Mouse (Mus musculus) liver, embryonic 15.5 days (tissue): Measurements from ENCODE around the gene Uck2. TPM values are rescaled to one million over a fixed set of nuclear protein-coding genes. Genes with fewer than 3 reads are reported as not detected.

Experiments
- ATAC-seq: fragments of 200-750 bp; cut with Nextera tagmentation; 2 replicates; pipeline ENCODE4 v1.8.0; 2017; ENCODE audit warnings: moderate number of reproducible peaks, mild to moderate bottlenecking, moderate library complexity; ENCODE audit not compliant: insufficient read depth
- H3K27ac ChIP-seq: fragments of 300-500 bp; sonication (generic); replicated peaks from 2 replicates; pipeline ENCODE4 v1.5.1; 2015; ENCODE audit warnings: mild to moderate bottlenecking, inconsistent platforms
- H3K27me3 ChIP-seq: fragments of 300-500 bp; sonication (generic); 2 replicates; pipeline ENCODE4 v1.6.1; 2015; ENCODE audit warnings: mild to moderate bottlenecking, inconsistent platforms
- H3K36me3 ChIP-seq: fragments of 300-500 bp; sonication (generic); replicated peaks from 2 replicates; pipeline ENCODE4 v1.6.1; 2015; ENCODE audit warnings: moderate library complexity, mild to moderate bottlenecking, inconsistent platforms
- H3K4me1 ChIP-seq: fragments of 300-500 bp; sonication (generic); replicated peaks from 2 replicates; pipeline ENCODE4 v1.6.1; 2015; ENCODE audit warnings: inconsistent platforms
- H3K4me2 ChIP-seq: fragments of 300-500 bp; sonication (generic); 2 replicates; pipeline ENCODE4 v1.6.1; 2015; ENCODE audit warnings: moderate library complexity, mild to moderate bottlenecking, inconsistent platforms
- H3K4me3 ChIP-seq: fragments of 300-500 bp; sonication (generic); replicated peaks from 2 replicates; pipeline ENCODE4 v1.5.1; 2015; ENCODE audit warnings: mild to moderate bottlenecking, inconsistent platforms
- H3K9ac ChIP-seq: fragments of 300-500 bp; sonication (generic); 2 replicates; pipeline ENCODE4 v1.6.1; 2015; ENCODE audit warnings: moderate library complexity, mild to moderate bottlenecking, inconsistent platforms
- H3K9me3 ChIP-seq: fragments of 300-500 bp; sonication (generic); replicated peaks from 2 replicates; pipeline ENCODE4 v1.6.1; 2016; ENCODE audit warnings: inconsistent platforms
- WGBS: fragments of 180-500 bp; shearing (Covaris S2); methylation state at CpG from one replicate; pipeline ENCODE4 v1.1.7; 2015; ENCODE audit warnings: mixed read lengths; ENCODE audit not compliant: insufficient replicate concordance; 5-methylcytosine and 5-hydroxymethylcytosine counted together
- polyA plus RNA-seq: library from polyadenylated mRNA; unstranded; fragments of >200 nt; fragmentation: Nextera tagmentation; extraction: Ambion mirVana; gene quantifications from 2 replicates; pipeline ENCODE4 v1.2.1, GENCODE M21; 2015

Gene Uck2
- polyA plus RNA-seq, 1 experiment from 2014 or later = 36.0 TPM

- Histone ChIP-seq H3K27ac (peak overlapping the region; percentile 83), H3K9ac (0 out of 2 replicates have a peak overlapping the region, but pooled peaks have one; percentile 18), H3K4me3 (0 out of 2 replicates have a peak overlapping the region, but pooled peaks have one; percentile 10), H3K4me2 (peak overlapping the region; percentile 60), H3K9me3 (no peaks in the 10 kb centered on the region), H3K27me3 (no peaks in the 10 kb centered on the region), H3K4me1 (peaks cover 81% of the 10 kb centered on the region), H3K36me3 (no peaks in the 10 kb centered on the region)
- 29% methylated on average over 19 of the region's 19 CpGs for WGBS
- peak; percentile 26; the same call in 1 of the 2 replicates for ATAC-seq
Measured at GRCm38 (mm10) chr1:167270342-167271111, 14.6 kb downstream of the Uck2 start.

- no peak overlapping the region for H3K9ac ChIP-seq
- peak overlapping the region; percentile 83 for H3K27ac ChIP-seq
- no peaks in the 10 kb centered on the region for H3K9me3 ChIP-seq
- WGBS = 35% methylated on average over 6 of the region's 6 CpGs
- H3K4me2 ChIP-seq = peak overlapping the region; percentile 60
- no peak overlapping the region for H3K4me3 ChIP-seq
- H3K36me3 ChIP-seq = no peaks in the 10 kb centered on the region
- peaks cover 84% of the 10 kb centered on the region for H3K4me1 ChIP-seq
- no peaks in the 10 kb centered on the region for H3K27me3 ChIP-seq
- no peak for ATAC-seq
Measured at GRCm38 (mm10) chr1:167269856-167270270, 15.3 kb downstream of the Uck2 start.

- 13% methylated on average over 14 of the region's 14 CpGs for WGBS
Measured at GRCm38 (mm10) chr1:167269350-167269811, 15.7 kb downstream of the Uck2 start.

GRCm38 (mm10) chr1:167268360-167269063 lies 16.6 kb downstream of the Uck2 start:
- Histone ChIP-seq H3K4me3 (no peak overlapping the region), H3K4me2 (peak overlapping the region; percentile 60), H3K36me3 (no peaks in the 10 kb centered on the region), H3K9ac (no peak overlapping the region), H3K9me3 (no peaks in the 10 kb centered on the region), H3K27ac (peak overlapping the region; percentile 83), H3K4me1 (peaks cover 77% of the 10 kb centered on the region), H3K27me3 (no peaks in the 10 kb centered on the region)
- no peak for ATAC-seq
- WGBS = 47% methylated on average over 9 of the region's 9 CpGs

More at GRCm38 (mm10) chr1:167269350-167269811, 15.7 kb downstream of the Uck2 start:
- Histone ChIP-seq H3K9me3 (no peaks in the 10 kb centered on the region), H3K4me3 (no peak overlapping the region), H3K4me2 (peak overlapping the region; percentile 60), H3K27ac (peak overlapping the region; percentile 83), H3K36me3 (no peaks in the 10 kb centered on the region), H3K9ac (no peak overlapping the region), H3K27me3 (no peaks in the 10 kb centered on the region), H3K4me1 (peaks cover 84% of the 10 kb centered on the region)
- ATAC-seq = no peak

GRCm38 (mm10) chr1:167266720-167267119 lies 18.4 kb downstream of the Uck2 start:
- Histone ChIP-seq H3K9ac (no peak overlapping the region), H3K36me3 (no peaks in the 10 kb centered on the region), H3K4me2 (no peak overlapping the region), H3K4me1 (peaks cover 66% of the 10 kb centered on the region), H3K27ac (no peak overlapping the region), H3K27me3 (no peaks in the 10 kb centered on the region), H3K9me3 (no peaks in the 10 kb centered on the region), H3K4me3 (no peak overlapping the region)
- ATAC-seq = no peak
- 45% methylated on average over 3 of the region's 3 CpGs for WGBS

- Histone ChIP-seq H3K4me2 (no peak overlapping the region), H3K36me3 (no peaks in the 10 kb centered on the region), H3K27me3 (no peaks in the 10 kb centered on the region), H3K4me3 (no peak overlapping the region), H3K9ac (no peak overlapping the region), H3K4me1 (peaks cover 53% of the 10 kb centered on the region), H3K9me3 (no peaks in the 10 kb centered on the region), H3K27ac (no peak overlapping the region)
- WGBS = 65% methylated on average over 4 of the region's 4 CpGs
- ATAC-seq = no peak
Measured at GRCm38 (mm10) chr1:167265366-167265765, 19.8 kb downstream of the Uck2 start.

- Histone ChIP-seq H3K9ac (no peak overlapping the region), H3K27ac (no peak overlapping the region), H3K36me3 (no peaks in the 10 kb centered on the region), H3K4me1 (peaks cover 37% of the 10 kb centered on the region), H3K4me3 (no peak overlapping the region), H3K9me3 (no peaks in the 10 kb centered on the region), H3K4me2 (no peak overlapping the region), H3K27me3 (no peaks in the 10 kb centered on the region)
- WGBS = 62% methylated on average over 10 of the region's 10 CpGs
- ATAC-seq = no peak
Measured at GRCm38 (mm10) chr1:167262489-167263041, 22.6 kb downstream of the Uck2 start.

- H3K4me3 ChIP-seq = no peak overlapping the region
- H3K9ac ChIP-seq = no peak overlapping the region
- H3K27ac ChIP-seq = no peak overlapping the region
- H3K4me1 ChIP-seq = peaks cover 37% of the 10 kb centered on the region
- H3K9me3 ChIP-seq = no peaks in the 10 kb centered on the region
- H3K4me2 ChIP-seq = no peak overlapping the region
- no peaks in the 10 kb centered on the region for H3K27me3 ChIP-seq
- WGBS = 78% methylated on average over 11 of the region's 11 CpGs
- H3K36me3 ChIP-seq = no peaks in the 10 kb centered on the region
- no peak for ATAC-seq
Measured at GRCm38 (mm10) chr1:167261750-167262149, 23.4 kb downstream of the Uck2 start.

- ATAC-seq = no peak
- Histone ChIP-seq H3K9ac (no peak overlapping the region), H3K36me3 (no peaks in the 10 kb centered on the region), H3K4me2 (no peak overlapping the region), H3K27ac (no peak overlapping the region), H3K4me1 (peaks cover 43% of the 10 kb centered on the region), H3K4me3 (no peak overlapping the region), H3K9me3 (no peaks in the 10 kb centered on the region), H3K27me3 (no peaks in the 10 kb centered on the region)
- 62% methylated on average over 10 of the region's 10 CpGs for WGBS
Measured at GRCm38 (mm10) chr1:167259702-167260101, 25.4 kb downstream of the Uck2 start.

- Histone ChIP-seq H3K36me3 (no peaks in the 10 kb centered on the region), H3K9me3 (no peaks in the 10 kb centered on the region), H3K4me3 (no peak overlapping the region), H3K4me1 (peaks cover 41% of the 10 kb centered on the region), H3K4me2 (no peak overlapping the region), H3K27ac (no peak overlapping the region), H3K27me3 (no peaks in the 10 kb centered on the region), H3K9ac (no peak overlapping the region)
- ATAC-seq = peak; percentile 27; the same call in 1 of the 2 replicates
- 71% methylated on average over 15 of the region's 15 CpGs for WGBS
Measured at GRCm38 (mm10) chr1:167256724-167257302, 28.3 kb downstream of the Uck2 start.

GRCm38 (mm10) chr1:167253579-167253978 lies 31.5 kb downstream of the Uck2 start:
- WGBS = 76% methylated on average over 12 of the region's 12 CpGs
- no peaks in the 10 kb centered on the region for H3K36me3 ChIP-seq
- H3K9me3 ChIP-seq = no peaks in the 10 kb centered on the region
- H3K4me2 ChIP-seq = no peak overlapping the region
- H3K27me3 ChIP-seq = no peaks in the 10 kb centered on the region
- H3K4me3 ChIP-seq = no peak overlapping the region
- ATAC-seq = no peak
- H3K4me1 ChIP-seq = peaks cover 39% of the 10 kb centered on the region
- H3K9ac ChIP-seq = no peak overlapping the region
- no peak overlapping the region for H3K27ac ChIP-seq
